Comparison of ENCODE assay signal across 10 mouse cellular contexts in the genomic region with DNA sequence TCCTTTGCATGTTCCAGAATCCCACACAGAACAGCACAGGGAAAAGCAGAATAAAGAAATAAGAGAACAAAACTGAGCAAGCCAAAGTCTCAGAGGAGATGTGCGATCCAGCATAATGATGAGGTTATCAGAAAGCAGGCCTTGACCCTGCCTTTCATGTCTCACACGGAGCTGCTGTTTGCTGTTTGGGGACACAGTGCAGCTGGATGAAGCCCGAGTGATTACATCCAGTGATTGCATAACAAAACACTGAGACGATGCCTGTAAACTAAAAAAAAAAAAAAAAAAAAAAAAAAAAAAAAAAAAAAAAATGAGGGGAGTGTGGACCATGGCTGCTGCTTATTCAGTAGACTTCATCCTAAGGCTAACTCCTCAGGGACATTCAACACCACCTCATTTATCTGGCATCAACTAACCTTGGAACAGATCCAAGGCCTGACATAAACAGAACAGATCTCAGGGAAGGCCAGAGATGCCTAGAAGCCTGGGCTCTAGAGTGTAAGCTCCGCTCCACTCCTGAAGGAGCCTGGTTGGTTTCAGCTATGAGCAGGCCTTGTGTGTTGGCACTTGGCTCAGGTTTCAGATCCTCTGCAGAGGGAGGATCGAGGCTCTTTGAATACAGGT.
DNase-seq lines count a peak whose midpoint lies in the region; ATAC-seq and TF ChIP-seq lines count a peak whose summit lies in the region.
"Had no signal": no experiment of that assay in that cellular context is flagged by ENCODE, and none has a peak within 500 bp of the region (broad histone marks: within the 10 kb centered on the region; RNA-seq: fewer than 3 reads in every experiment).

No protein-coding gene starts in this region.

- no peak overlapping the region for H3K4me2 ChIP-seq in heart, embryonic 14.5 days (ENCODE audit: low read length)

- no peak for TF ChIP-seq CTCF in lung, adult 2 months (IDR thresholded peaks at IDR 0.05; ENCODE audit: insufficient read depth, low read length)

- no peak for TF ChIP-seq POLR2A in lung, adult 2 months (IDR thresholded peaks at IDR 0.05; ENCODE audit: borderline replicate concordance, extremely low read depth, low read depth, low read length)

- no peaks in the 10 kb centered on the region for H3K9me3 ChIP-seq in heart, embryonic 14.5 days (ENCODE audit: control insufficient read depth, low read length)
- H3K9me3 ChIP-seq: forebrain, embryonic 10.5 days had no signal

- no peak overlapping the region for H3K27ac ChIP-seq in heart, embryonic 14.5 days (replicated peaks in 1 of 2; ENCODE audit: control insufficient read depth in 1 of 2, insufficient read depth in 1 of 2, low read depth in 2 of 2, low read length in 2 of 2)
- H3K27ac ChIP-seq: forebrain, embryonic 10.5 days had no signal

- intact Hi-C loops in left cerebral cortex, postnatal 4 days (cut with DNase I) = no loop called here

- ATAC-seq in heart, embryonic 14.5 days (ENCODE audit: insufficient number of reproducible peaks, insufficient read depth, low FRiP score, low read depth) = peak; percentile 21; the same call in 1 of the 2 replicates

- H3K4me1 ChIP-seq in heart, embryonic 14.5 days (ENCODE audit: control insufficient read depth in 2 of 2, insufficient read depth in 2 of 2, low read length in 2 of 2) = peaks cover 5 to 9% of the 10 kb centered on the region in 2 experiments; a peak in 3 of 4 replicates
- H3K4me1 ChIP-seq in lung, adult 2 months (ENCODE audit: control insufficient read depth, insufficient read depth, low read length) = no peaks in the 10 kb centered on the region

- H3K27me3 ChIP-seq in heart, embryonic 14.5 days (ENCODE audit: control insufficient read depth, insufficient read depth, low read length) = no peaks in the 10 kb centered on the region

- H3K36me3 ChIP-seq in heart, embryonic 14.5 days (ENCODE audit: control insufficient read depth, insufficient read depth, low read length) = no peaks in the 10 kb centered on the region
- H3K36me3 ChIP-seq: forebrain, embryonic 10.5 days had no signal

- no peak overlapping the region for H3K4me3 ChIP-seq in heart, embryonic 14.5 days (ENCODE audit: control insufficient read depth in 1 of 2, insufficient read depth in 1 of 2, low read depth in 1 of 2, low read length in 2 of 2)
- H3K4me3 ChIP-seq in lung, adult 2 months (replicated peaks; ENCODE audit: extremely low read depth, low read depth, low read length) = no peak overlapping the region
- H3K4me3 ChIP-seq: forebrain, embryonic 10.5 days had no signal

- DNase-seq in left cerebral cortex, adult 11 months (ENCODE audit: low spot score) = peak; percentile 4
- no peak for DNase-seq in left cerebral cortex, postnatal 4 days
- peak; percentile 45 for DNase-seq in adrenal gland, adult 8-10 months
- DNase-seq in lung, adult 2 months = peak; percentile 22
- DNase-seq in spleen, adult 12 weeks (ENCODE audit: low spot score) = no peak
- DNase-seq in T-cell, adult 2 months (ENCODE audit: low spot score) = no peak
- DNase-seq in left cerebral cortex, adult 9 months (ENCODE audit: low spot score in 2 of 2) = no peak
- DNase-seq: cerebellum, adult 11 months had no signal

- WGBS in heart, embryonic 14.5 days = 47% methylated on average over 6 of the region's 6 CpGs
- 27% methylated on average over 6 of the region's 6 CpGs for WGBS in lung, adult 2 months

- H3K9ac ChIP-seq in heart, embryonic 14.5 days (ENCODE audit: low read length) = no peak overlapping the region

Comparison
In these comparisons a context has a peak if more than half of its experiments do, and no peak if none do; other contexts are left out.
1. DNase-seq: peak in left cerebral cortex, adult 11 months (single experiment), adrenal gland, adult 8-10 months (single experiment) and lung, adult 2 months (single experiment); none in left cerebral cortex, postnatal 4 days (single experiment), spleen, adult 12 weeks (single experiment), T-cell, adult 2 months (single experiment) and left cerebral cortex, adult 9 months (0 of 2).